Mouse (Mus musculus) gastrocnemius, adult 2 months (tissue): ENCODE measurements around the gene Arfip2. TPM values are rescaled to one million over a fixed set of nuclear protein-coding genes. Genes with fewer than 3 reads are reported as not detected.

Experiments
- DNase-seq: peaks from one replicate; pipeline ENCODE4 v3.0.0; 2022
- H3K27ac ChIP-seq: fragments of 200-600 bp; 2 replicates; pipeline ENCODE4 v1.8.1; 2022; ENCODE audit warnings: mild to moderate bottlenecking
- H3K4me3 ChIP-seq: fragments of 200-600 bp; 2 replicates; pipeline ENCODE4 v1.8.1; 2022; ENCODE audit warnings: mild to moderate bottlenecking, moderate library complexity
- CTCF ChIP-seq: fragments of 200-600 bp; IDR thresholded peaks from 2 replicates; pipeline ENCODE4 v1.8.1; 2022; ENCODE audit warnings: antibody characterized with exemption, mild to moderate bottlenecking, moderate library complexity
- intact Hi-C: fragments of 180-260 bp; cut with DNase I; formaldehyde crosslinking; loops from one replicate; pipeline ENCODE4 v1.15.1; 2025
- total RNA-seq, 2 experiments: library from RNA; stranded (reverse); gene quantifications; 2 replicates each; pipeline ENCODE4 v1.2.3; 2021

Gene Arfip2
- total RNA-seq, 2 experiments from 2014 or later, result 8.8 to 10.5 TPM

DNA sequence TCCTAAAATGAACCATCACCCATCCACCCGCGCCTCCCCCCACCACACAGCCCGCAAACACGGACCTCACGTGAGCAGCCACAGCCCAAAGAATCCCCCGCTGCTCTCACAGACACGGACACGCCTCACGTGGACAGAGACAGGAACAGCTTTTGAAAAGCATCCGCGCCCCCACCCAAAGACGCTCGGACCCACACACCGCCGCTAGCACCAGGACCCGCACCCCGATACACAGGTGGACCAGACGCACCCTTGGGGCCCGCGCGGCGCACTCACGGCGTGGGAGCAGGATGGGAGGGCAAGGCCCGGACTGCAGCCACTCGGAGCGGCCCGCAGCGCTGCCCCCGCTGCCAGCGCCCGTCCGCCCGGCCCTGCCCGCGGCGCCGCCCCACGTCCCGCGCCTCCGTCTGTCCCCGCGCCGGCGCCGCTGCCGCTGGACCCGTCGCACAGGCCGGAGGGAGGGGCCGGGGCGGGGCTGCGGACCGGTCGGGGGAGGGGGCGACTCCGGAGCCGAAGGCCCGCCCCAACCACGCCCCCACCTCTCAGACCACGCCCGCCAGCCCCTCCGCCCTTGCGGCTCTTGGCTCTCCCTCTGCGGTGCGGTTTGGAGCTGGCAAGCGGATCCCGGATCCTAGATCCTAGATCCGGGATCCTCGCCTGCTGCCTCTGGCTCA, 7.0 kb downstream of the Arfip2 start, which contains the start of gene Trim3:
TSS of gene Trim3 (minus strand) at position 445 of the 674 bp plus-strand sequence.
- peak within 1 kb of the TSS; percentile 93 for H3K27ac ChIP-seq
- H3K4me3 ChIP-seq, result peak within 1 kb of the TSS; percentile 97
- intact Hi-C loops, result loop anchor here (2.0 kb wide), 1 partner anchor 78 kb away; the partner anchor contains the start of gene Smpd1
- peak; percentile 97 for DNase-seq
- TF ChIP-seq CTCF, result no peak

GRCm38 (mm10) chr7:105632551-105632972, 7.7 kb downstream of the Arfip2 start:
- H3K27ac ChIP-seq, result peak overlapping the region; percentile 93
- no peak for TF ChIP-seq CTCF
- intact Hi-C loops, result loop anchor here (2.0 kb wide), 1 partner anchor 78 kb away; the partner anchor contains the start of gene Smpd1
- DNase-seq, result no peak
- H3K4me3 ChIP-seq, result peak overlapping the region; percentile 97

DNA sequence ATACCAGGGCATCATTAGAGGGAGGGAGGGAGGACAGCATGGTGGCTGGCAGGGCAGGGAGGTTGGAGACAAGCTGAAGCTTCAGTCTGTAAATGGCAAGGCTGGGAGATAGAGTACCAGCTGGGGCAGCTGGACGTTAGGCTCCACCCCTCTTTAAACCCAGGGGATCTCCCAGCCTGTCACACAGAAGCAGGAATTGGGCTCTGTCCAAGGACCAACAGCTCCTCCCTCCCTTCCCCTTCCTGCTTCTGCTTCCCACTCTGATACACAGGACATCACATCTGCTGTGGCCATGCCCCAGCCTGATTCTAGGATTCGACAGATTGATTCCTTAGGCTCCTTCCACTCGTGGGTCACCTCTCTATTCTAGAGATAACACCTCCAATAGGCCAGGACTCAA, 11.6 kb downstream of the Arfip2 start:
- peak overlapping the region; percentile 76 for H3K27ac ChIP-seq
- peak overlapping the region; percentile 22; the same call in 1 of the 2 replicates for H3K4me3 ChIP-seq
- no peak for TF ChIP-seq CTCF
- peak; percentile 72 for DNase-seq
- intact Hi-C loops, result no loop called here

DNA sequence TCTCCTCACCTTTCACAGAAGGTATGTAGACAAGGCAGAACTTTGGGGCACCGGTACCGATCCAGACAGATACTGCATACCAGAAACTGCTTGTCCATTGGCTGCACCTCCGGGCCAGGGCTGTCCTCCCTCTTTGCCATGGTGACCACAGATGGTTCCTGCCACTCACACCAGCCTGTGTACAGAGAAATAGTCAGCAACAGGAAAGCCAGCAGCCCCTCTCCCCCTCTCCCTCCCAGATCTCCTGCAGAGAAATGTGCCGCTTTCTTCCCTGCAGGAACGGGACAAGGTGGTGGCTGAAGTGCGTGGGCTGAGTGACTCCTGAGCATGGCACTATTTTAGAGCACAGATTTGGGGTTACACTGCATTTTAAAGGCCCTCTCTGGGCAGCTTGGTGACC, 14.8 kb downstream of the Arfip2 start:
- Histone ChIP-seq H3K4me3 (no peak overlapping the region), H3K27ac (no peak overlapping the region)
- DNase-seq, result no peak
- no peak for TF ChIP-seq CTCF
- intact Hi-C loops, result no loop called here

DNA sequence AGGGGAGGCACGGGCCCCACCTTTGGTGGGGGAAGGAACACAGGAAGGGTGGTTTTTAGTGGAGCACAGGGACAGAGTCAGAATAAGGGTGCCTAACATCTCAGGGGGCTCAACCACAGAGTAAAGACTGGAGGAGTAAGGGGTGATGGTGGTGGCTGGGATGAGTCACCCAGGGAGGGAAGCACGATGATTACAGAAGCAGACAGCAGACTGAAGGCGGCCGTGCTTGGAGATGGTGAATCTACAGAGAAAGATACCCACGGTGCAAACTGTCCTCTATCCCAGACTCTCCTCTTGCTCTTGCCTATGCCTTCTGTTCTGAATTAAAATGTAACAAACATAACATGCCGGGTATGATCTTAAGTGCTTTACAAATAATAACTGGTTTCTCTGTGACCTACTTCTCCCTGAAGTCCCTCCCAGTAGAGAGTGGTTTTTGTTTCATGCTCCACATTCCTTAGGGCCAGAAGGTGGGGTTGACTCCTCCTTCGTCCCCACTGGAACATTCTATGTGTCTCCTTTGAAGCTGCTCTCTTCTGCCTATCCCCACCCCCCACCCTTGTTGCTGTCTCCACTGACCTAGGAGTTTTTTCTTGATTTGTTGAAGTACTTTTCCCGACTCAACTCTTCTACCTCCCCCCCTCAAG, 18.4 kb downstream of the Arfip2 start:
- intact Hi-C loops, result no loop called here
- DNase-seq, result no peak
- Histone ChIP-seq H3K27ac (peak overlapping the region; percentile 70), H3K4me3 (no peak overlapping the region)
- TF ChIP-seq CTCF, result no peak

GRCm38 (mm10) chr7:105621053-105621452, 19.2 kb downstream of the Arfip2 start:
- Histone ChIP-seq H3K4me3 (no peak overlapping the region), H3K27ac (peak overlapping the region; percentile 70)
- no peak for TF ChIP-seq CTCF
- no peak for DNase-seq
- intact Hi-C loops, result no loop called here

GRCm38 (mm10) chr7:105619701-105620100, 20.5 kb downstream of the Arfip2 start:
- DNase-seq, result no peak
- TF ChIP-seq CTCF, result no peak
- H3K4me3 ChIP-seq, result no peak overlapping the region
- intact Hi-C loops, result no loop called here
- H3K27ac ChIP-seq, result no peak overlapping the region

DNA sequence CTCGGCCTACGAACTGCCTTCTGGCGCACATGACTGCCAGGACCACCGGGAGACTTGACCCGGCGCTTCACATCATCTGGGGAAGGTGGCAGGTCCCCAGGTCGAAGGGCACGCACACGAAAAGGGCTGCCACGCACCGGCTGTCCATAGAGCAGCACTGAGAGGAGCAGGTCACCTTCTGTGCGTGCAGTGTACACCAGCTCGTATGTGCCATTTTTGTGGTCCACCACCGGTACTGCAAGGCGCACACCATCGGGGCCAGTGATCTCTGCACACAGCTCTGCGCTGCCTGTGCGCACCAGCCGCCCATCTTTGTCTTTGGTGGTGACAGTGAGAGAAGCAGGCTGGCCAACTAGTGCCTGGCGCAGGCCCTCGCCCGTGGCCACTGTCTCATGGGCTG, 22.4 kb downstream of the Arfip2 start:
- TF ChIP-seq CTCF, result no peak
- Histone ChIP-seq H3K4me3 (no peak overlapping the region), H3K27ac (no peak overlapping the region)
- intact Hi-C loops, result no loop called here
- DNase-seq, result no peak

GRCm38 (mm10) chr7:105616561-105616960, 23.7 kb downstream of the Arfip2 start:
- Histone ChIP-seq H3K27ac (no peak overlapping the region), H3K4me3 (no peak overlapping the region)
- TF ChIP-seq CTCF, result no peak
- no peak for DNase-seq
- intact Hi-C loops, result no loop called here

- intact Hi-C loops, result no loop called here
- no peak for DNase-seq
- Histone ChIP-seq H3K27ac (no peak overlapping the region), H3K4me3 (no peak overlapping the region)
- no peak for TF ChIP-seq CTCF
Measured at GRCm38 (mm10) chr7:105615720-105616119, 24.5 kb downstream of the Arfip2 start.

DNA sequence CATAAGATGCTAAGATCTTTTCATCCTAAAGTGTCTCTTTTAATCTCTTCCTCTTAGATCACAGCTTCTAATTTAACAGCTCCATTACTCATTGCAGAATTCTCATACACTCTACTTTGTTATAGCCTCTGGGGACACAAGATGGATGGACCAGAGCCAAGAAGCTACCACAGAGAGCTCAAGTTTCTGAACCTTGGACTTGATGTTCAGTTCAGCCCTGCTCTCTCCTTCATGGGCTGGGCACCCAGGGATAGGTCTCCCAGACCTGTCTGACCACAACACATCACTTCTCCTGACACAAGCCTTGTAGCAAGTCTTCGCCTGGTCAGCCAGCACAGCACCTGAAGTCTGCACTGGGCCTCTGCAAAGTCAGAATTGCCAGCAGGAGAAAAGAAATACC, 25.8 kb downstream of the Arfip2 start:
- intact Hi-C loops, result no loop called here
- Histone ChIP-seq H3K4me3 (no peak overlapping the region), H3K27ac (no peak overlapping the region)
- DNase-seq, result no peak
- no peak for TF ChIP-seq CTCF

DNA sequence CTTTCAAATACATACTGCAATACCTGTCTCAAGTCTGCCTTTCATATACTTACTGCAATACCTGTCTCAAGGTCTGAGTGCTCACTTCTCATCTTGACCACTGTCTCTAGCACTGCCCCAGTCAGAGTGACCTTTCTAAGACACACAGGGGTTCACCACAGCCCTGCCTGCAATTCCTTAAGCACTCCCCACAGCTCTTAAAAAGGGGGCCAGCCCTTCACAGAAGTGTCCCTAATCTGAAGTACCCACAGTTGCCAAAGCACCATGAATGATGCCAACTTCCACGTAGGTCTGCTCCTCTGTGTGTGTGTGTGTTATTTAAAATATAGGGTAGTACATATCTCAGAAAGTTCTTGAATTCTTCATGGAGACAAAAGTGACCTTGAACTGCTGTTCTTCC, 28.4 kb downstream of the Arfip2 start:
- Histone ChIP-seq H3K4me3 (no peak overlapping the region), H3K27ac (no peak overlapping the region)
- TF ChIP-seq CTCF, result no peak
- intact Hi-C loops, result no loop called here
- DNase-seq, result no peak

DNA sequence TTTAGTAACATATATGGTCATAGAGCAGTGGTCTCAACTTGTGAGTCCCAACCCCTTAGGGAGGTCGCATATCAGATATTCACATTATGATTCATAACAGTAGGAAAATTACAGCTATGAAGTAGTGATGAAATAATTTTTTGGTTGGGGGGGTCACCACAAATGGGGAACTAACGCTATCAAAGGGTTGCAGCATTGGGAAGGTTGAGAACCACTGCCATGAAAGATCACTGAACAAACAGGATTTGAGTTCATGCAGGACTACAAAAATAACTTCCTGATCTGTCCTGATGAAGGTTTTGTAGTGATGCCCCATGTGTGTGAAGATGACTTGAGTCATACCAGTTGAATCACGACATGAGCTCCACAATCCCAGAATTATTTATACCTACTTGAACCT, 31.7 kb downstream of the Arfip2 start:
- H3K4me3 ChIP-seq, result no peak overlapping the region
- no peak for DNase-seq
- H3K27ac ChIP-seq, result no peak overlapping the region
- TF ChIP-seq CTCF, result no peak
- intact Hi-C loops, result no loop called here
